Mouse (Mus musculus): ENCODE measurements around the gene Gm4450.

GRCm38 (mm10) chr3:98414296-98414695, 42.6 kb downstream of the Gm4450 start:
- TF ChIP-seq CTCF (IDR thresholded peaks at IDR 0.05; ENCODE audit: borderline replicate concordance, control insufficient read depth, extremely low read depth, insufficient read depth, low read length, poor library complexity), result no peak
- TF ChIP-seq POLR2A (IDR thresholded peaks at IDR 0.05; ENCODE audit: control insufficient read depth, extremely low read depth, insufficient read depth, low read length, poor library complexity), result no peak

Measured in thymus, adult 2 months (tissue).